Mouse (Mus musculus): ENCODE results near the gene Ypel1. TPM values are rescaled to one million over a fixed set of nuclear protein-coding genes. Genes with fewer than 3 reads are reported as not detected.

The Ypel1 gene
- polyA plus RNA-seq, 1 experiment from 2014 or later, result 119 TPM

DNA sequence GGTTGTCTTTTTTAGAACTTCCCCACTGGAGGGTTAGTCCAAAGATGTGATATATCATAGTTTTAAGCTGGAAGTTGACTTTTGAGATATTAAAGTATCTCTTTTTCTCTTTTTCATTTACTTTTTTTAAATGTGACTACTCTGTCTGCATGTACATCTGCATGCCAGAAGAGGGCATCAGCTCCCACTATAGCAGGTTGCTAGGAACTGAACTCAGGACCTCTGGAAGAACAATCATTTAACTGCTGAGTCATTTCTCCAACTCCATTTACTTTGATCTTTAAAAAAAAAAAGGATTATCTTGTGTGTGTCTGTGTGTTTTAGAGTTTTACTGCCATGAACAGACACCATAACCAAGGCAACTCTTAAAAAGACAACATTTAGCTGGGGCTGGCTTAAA is 7.4 kb downstream of the Ypel1 start:
- Histone ChIP-seq H3K36me3 (ENCODE audit: control insufficient read depth, insufficient read depth, low read length) (peaks cover 14% of the 10 kb centered on the region), H3K27ac (ENCODE audit: low read depth, low read length) (no peak overlapping the region), H3K4me2 (ENCODE audit: low read depth, low read length, severe bottlenecking) (no peak overlapping the region), H3K27me3 (ENCODE audit: control insufficient read depth, insufficient read depth, low read length) (no peaks in the 10 kb centered on the region), H3K4me1 (replicated peaks; ENCODE audit: control insufficient read depth, insufficient read depth, low read length) (no peaks in the 10 kb centered on the region), H3K9ac (ENCODE audit: low read length) (no peak overlapping the region), H3K4me3 (ENCODE audit: low read depth, low read length) (no peak overlapping the region), H3K9me3 (ENCODE audit: control insufficient read depth, low read length) (no peaks in the 10 kb centered on the region; the same call in 1 of the 2 replicates)
- DNase-seq (ENCODE audit: low spot score) (no peak), ATAC-seq (replicated peaks; ENCODE audit: low FRiP score) (no peak)

DNA sequence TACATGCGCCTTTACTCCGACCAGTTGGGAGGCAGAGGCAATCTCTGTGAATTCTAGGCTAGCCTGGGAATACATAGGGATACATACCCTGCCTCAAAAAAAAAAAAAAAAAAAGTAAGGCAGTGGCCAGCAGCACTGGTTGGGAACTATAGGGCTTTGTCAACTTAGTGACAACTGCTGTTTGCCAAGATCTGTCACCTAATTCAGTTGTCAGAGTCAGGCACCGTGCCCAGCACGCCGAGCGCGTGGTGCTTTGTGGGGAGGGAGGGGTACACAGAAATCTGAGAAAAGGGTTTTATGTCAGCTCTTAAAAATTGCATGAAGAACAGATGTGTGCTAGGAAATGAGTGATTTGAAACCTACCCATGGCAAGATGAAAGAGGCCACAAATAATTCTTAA is 8.6 kb downstream of the Ypel1 start:
- Histone ChIP-seq H3K9ac (ENCODE audit: low read length) (no peak overlapping the region), H3K4me2 (ENCODE audit: low read depth, low read length, severe bottlenecking) (no peak overlapping the region), H3K27me3 (ENCODE audit: control insufficient read depth, insufficient read depth, low read length) (no peaks in the 10 kb centered on the region), H3K9me3 (ENCODE audit: control insufficient read depth, low read length) (no peaks in the 10 kb centered on the region; the same call in 1 of the 2 replicates), H3K4me3 (ENCODE audit: low read depth, low read length) (no peak overlapping the region), H3K27ac (ENCODE audit: low read depth, low read length) (no peak overlapping the region), H3K4me1 (replicated peaks; ENCODE audit: control insufficient read depth, insufficient read depth, low read length) (no peaks in the 10 kb centered on the region), H3K36me3 (ENCODE audit: control insufficient read depth, insufficient read depth, low read length) (peaks cover 15% of the 10 kb centered on the region)
- no peak for DNase-seq (ENCODE audit: low spot score)
- WGBS, result 98% methylated on average over 7 of the region's 7 CpGs
- no peak for ATAC-seq (replicated peaks; ENCODE audit: low FRiP score)

DNA sequence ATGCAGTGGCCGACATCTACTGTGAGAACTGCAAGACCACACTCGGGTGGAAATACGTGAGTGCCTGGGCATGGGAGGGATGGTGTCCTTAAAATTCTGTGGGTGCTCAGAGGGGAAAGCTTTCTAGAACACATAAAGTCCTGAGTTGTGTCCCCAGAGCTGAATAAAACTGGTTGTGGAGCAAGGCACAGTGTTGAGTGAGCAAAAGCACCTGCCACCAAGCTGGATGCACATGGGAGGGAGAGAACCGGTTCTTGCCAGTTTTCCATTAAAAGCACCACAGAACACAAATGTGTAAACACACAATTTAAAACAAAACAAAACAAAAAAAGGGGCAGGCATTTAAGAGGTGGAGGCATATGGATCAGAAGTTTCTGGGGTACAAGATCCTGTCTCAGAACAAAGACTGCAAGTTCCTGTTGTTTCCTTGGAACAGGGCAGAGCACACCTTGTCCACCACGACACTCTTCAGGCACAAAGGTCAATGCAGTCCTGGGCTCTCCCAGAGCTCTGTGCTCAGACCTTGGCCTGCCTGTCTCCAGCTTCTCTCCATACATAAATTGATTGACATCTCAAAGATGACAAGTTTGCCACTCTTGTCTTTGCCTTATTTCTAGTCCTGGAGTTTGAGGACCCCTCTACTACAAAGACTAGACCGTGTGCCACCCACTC is 12.8 kb downstream of the Ypel1 start:
- WGBS, result 92% methylated on average over 6 of the region's 6 CpGs
- Histone ChIP-seq H3K9ac (ENCODE audit: low read length) (no peak overlapping the region), H3K36me3 (ENCODE audit: control insufficient read depth, insufficient read depth, low read length) (peaks cover 9% of the 10 kb centered on the region; the same call in 1 of the 2 replicates), H3K9me3 (ENCODE audit: control insufficient read depth, low read length) (no peaks in the 10 kb centered on the region), H3K4me3 (ENCODE audit: low read depth, low read length) (no peak overlapping the region), H3K27me3 (ENCODE audit: control insufficient read depth, insufficient read depth, low read length) (no peaks in the 10 kb centered on the region), H3K4me1 (replicated peaks; ENCODE audit: control insufficient read depth, insufficient read depth, low read length) (no peaks in the 10 kb centered on the region), H3K27ac (ENCODE audit: low read depth, low read length) (no peak overlapping the region), H3K4me2 (ENCODE audit: low read depth, low read length, severe bottlenecking) (no peak overlapping the region)
- no peak for ATAC-seq (replicated peaks; ENCODE audit: low FRiP score)
- no peak for DNase-seq (ENCODE audit: low spot score)

DNA sequence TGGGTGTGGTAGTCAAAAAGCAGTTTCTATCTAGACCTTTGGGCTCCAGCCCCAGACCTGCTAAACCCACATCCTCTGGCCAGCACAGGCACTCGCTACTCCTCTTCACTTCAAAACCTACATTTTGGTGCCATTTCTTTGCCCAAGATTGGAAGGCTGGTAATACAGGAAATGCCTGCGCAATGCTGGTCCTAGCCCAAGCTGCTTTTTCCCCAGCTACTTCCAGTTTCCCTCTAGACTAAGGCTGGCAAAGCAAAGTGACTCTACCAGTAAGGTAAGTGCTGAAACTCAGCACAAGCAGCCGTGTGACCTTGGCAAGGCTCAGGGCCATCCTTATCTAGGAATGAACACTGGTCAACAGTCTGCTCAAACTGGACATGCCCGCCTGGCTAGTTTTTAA is 16.1 kb downstream of the Ypel1 start:
- H3K36me3 ChIP-seq (ENCODE audit: control insufficient read depth, insufficient read depth, low read length), result peaks cover 13% of the 10 kb centered on the region; the same call in 1 of the 2 replicates
- H3K9me3 ChIP-seq (ENCODE audit: control insufficient read depth, low read length), result no peaks in the 10 kb centered on the region
- H3K27me3 ChIP-seq (ENCODE audit: control insufficient read depth, insufficient read depth, low read length), result no peaks in the 10 kb centered on the region
- ATAC-seq (replicated peaks; ENCODE audit: low FRiP score) (no peak), DNase-seq (ENCODE audit: low spot score) (no peak)
- no peak overlapping the region for H3K27ac ChIP-seq (ENCODE audit: low read depth, low read length)
- H3K4me2 ChIP-seq (ENCODE audit: low read depth, low read length, severe bottlenecking), result no peak overlapping the region
- 91% methylated on average over 4 of the region's 4 CpGs for WGBS
- no peak overlapping the region for H3K4me3 ChIP-seq (ENCODE audit: low read depth, low read length)
- no peaks in the 10 kb centered on the region for H3K4me1 ChIP-seq (replicated peaks; ENCODE audit: control insufficient read depth, insufficient read depth, low read length)
- H3K9ac ChIP-seq (ENCODE audit: low read length), result no peak overlapping the region

DNA sequence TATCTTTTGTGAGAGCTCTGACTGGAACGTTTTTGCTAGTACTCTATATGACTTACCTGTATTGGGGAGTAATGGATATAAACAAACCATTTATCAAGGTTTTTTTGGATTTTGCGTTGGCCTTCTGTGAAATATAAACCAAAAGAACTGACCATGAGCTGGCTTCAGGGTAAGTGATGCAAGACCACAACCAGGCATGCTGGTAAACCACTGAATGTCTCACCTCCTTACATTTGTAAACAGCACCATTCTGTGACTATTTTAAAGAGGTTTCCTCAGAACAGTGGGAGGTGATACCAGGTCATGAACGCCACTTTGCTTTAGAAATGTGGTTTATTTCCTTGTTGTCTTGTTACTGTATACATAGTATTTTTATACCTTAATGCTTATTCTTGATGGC is 16.7 kb downstream of the Ypel1 start:
- DNase-seq (ENCODE audit: low spot score) (no peak), ATAC-seq (replicated peaks; ENCODE audit: low FRiP score) (no peak)
- no peaks in the 10 kb centered on the region for H3K9me3 ChIP-seq (ENCODE audit: control insufficient read depth, low read length)
- H3K27me3 ChIP-seq (ENCODE audit: control insufficient read depth, insufficient read depth, low read length), result no peaks in the 10 kb centered on the region
- 91% methylated on average over 3 of the region's 3 CpGs for WGBS
- H3K4me1 ChIP-seq (replicated peaks; ENCODE audit: control insufficient read depth, insufficient read depth, low read length), result no peaks in the 10 kb centered on the region
- H3K27ac ChIP-seq (ENCODE audit: low read depth, low read length), result no peak overlapping the region
- H3K4me2 ChIP-seq (ENCODE audit: low read depth, low read length, severe bottlenecking), result no peak overlapping the region
- peaks cover 15% of the 10 kb centered on the region; the same call in 1 of the 2 replicates for H3K36me3 ChIP-seq (ENCODE audit: control insufficient read depth, insufficient read depth, low read length)
- no peak overlapping the region for H3K4me3 ChIP-seq (ENCODE audit: low read depth, low read length)
- no peak overlapping the region for H3K9ac ChIP-seq (ENCODE audit: low read length)

DNA sequence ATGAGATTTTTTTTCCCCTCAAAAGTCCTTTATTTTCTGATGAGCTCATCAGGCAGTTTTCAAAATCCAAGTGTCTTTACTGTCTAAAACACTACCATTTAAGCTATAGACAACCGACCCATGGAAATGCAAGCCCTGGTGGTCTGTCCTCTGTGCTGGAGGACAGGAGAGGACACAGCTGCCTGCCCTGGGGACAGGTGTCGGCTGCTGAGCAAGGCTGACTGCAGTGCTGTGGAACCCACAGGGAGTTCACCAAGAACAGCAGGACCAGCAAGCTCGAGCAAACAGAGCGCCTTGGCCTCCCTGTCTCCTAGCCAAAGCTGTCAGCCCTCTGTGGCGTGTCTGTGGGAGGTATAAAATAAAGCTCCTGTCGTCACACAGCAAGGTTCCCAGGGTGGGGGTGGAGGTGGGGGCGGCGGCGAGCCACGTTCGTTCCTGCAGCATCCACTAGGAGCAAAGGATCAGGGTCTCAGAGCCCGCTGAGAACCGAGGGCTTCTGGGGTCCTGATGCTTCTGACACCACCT is 17.2 kb downstream of the Ypel1 start:
- WGBS, result 81% methylated on average over 13 of the region's 13 CpGs

DNA sequence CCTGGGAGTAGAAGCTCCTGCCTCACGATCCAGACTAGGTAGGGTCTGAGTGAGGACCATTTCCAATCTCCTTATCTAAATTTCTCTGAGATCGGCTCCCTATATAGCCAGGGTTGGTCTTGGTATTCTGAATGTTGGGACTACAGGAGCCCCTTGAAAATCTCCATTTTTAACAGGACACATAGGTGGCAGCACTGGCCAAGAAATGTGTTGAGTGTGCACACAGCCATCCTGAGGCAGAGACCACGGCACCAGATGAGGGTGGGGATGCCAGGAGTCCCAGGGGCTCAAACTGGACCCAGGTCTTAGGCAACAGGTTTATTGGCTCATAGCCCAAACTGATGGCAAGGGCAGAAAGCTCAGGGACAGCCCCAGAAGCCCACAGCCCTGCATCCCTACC is 18.9 kb downstream of the Ypel1 start:
- ATAC-seq (replicated peaks; ENCODE audit: low FRiP score), result no peak
- WGBS, result 83% methylated on average over 3 of the region's 3 CpGs
- Histone ChIP-seq H3K4me2 (ENCODE audit: low read depth, low read length, severe bottlenecking) (no peak overlapping the region), H3K4me3 (ENCODE audit: low read depth, low read length) (no peak overlapping the region), H3K27ac (ENCODE audit: low read depth, low read length) (no peak overlapping the region), H3K27me3 (ENCODE audit: control insufficient read depth, insufficient read depth, low read length) (no peaks in the 10 kb centered on the region), H3K9ac (ENCODE audit: low read length) (no peak overlapping the region), H3K4me1 (replicated peaks; ENCODE audit: control insufficient read depth, insufficient read depth, low read length) (no peaks in the 10 kb centered on the region), H3K9me3 (ENCODE audit: control insufficient read depth, low read length) (no peaks in the 10 kb centered on the region), H3K36me3 (ENCODE audit: control insufficient read depth, insufficient read depth, low read length) (peaks cover 12% of the 10 kb centered on the region; the same call in 1 of the 2 replicates)
- DNase-seq (ENCODE audit: low spot score), result no peak

More for the DNA sequence above, 17.2 kb downstream of the Ypel1 start:
- H3K27ac ChIP-seq (ENCODE audit: low read depth, low read length), result no peak overlapping the region
- H3K27me3 ChIP-seq (ENCODE audit: control insufficient read depth, insufficient read depth, low read length), result no peaks in the 10 kb centered on the region
- H3K4me3 ChIP-seq (ENCODE audit: low read depth, low read length), result no peak overlapping the region
- ATAC-seq (replicated peaks; ENCODE audit: low FRiP score) (no peak), DNase-seq (ENCODE audit: low spot score) (no peak)
- no peak overlapping the region for H3K4me2 ChIP-seq (ENCODE audit: low read depth, low read length, severe bottlenecking)
- H3K9ac ChIP-seq (ENCODE audit: low read length), result no peak overlapping the region
- H3K4me1 ChIP-seq (replicated peaks; ENCODE audit: control insufficient read depth, insufficient read depth, low read length), result no peaks in the 10 kb centered on the region
- H3K36me3 ChIP-seq (ENCODE audit: control insufficient read depth, insufficient read depth, low read length), result peaks cover 15% of the 10 kb centered on the region; the same call in 1 of the 2 replicates
- H3K9me3 ChIP-seq (ENCODE audit: control insufficient read depth, low read length), result no peaks in the 10 kb centered on the region

DNA sequence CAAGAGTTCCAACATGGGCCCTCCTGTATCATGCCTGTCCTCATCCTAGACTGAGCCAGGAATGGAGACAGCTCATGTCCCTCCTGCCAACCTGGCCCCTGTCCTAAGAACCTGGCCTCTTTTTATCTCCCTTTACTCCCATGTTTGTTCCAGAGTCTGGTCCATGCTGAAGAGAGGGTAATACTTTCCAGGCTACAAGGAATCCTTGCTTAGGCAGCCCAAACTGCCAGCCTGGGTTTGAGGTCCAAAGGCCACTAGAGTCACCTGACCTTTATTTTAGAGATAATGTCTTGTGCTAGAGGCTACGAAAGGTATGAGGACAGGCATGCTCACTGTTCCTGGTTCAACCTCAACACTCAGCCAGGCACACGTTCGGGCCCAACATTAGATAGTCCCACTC is 27.4 kb downstream of the Ypel1 start:
- peaks cover 17% of the 10 kb centered on the region for H3K36me3 ChIP-seq (ENCODE audit: control insufficient read depth, insufficient read depth, low read length)
- no peak overlapping the region for H3K4me3 ChIP-seq (ENCODE audit: low read depth, low read length)
- 92% methylated on average over 3 of the region's 3 CpGs for WGBS
- ATAC-seq (replicated peaks; ENCODE audit: low FRiP score) (no peak), DNase-seq (ENCODE audit: low spot score) (no peak)
- no peak overlapping the region for H3K4me2 ChIP-seq (ENCODE audit: low read depth, low read length, severe bottlenecking)
- H3K9me3 ChIP-seq (ENCODE audit: control insufficient read depth, low read length), result no peaks in the 10 kb centered on the region
- no peaks in the 10 kb centered on the region for H3K4me1 ChIP-seq (replicated peaks; ENCODE audit: control insufficient read depth, insufficient read depth, low read length)
- no peak overlapping the region for H3K9ac ChIP-seq (ENCODE audit: low read length)
- H3K27ac ChIP-seq (ENCODE audit: low read depth, low read length), result no peak overlapping the region
- H3K27me3 ChIP-seq (ENCODE audit: control insufficient read depth, insufficient read depth, low read length), result no peaks in the 10 kb centered on the region
